Mouse (Mus musculus): ENCODE measurements around the gene Sult4a1. TPM values are rescaled to one million over a fixed set of nuclear protein-coding genes. Genes with fewer than 3 reads are reported as not detected.

The Sult4a1 gene
- not detected in 2 replicates for polyA plus RNA-seq (2015; fragmentation: Nextera tagmentation; extraction: Ambion mirVana)

DNA sequence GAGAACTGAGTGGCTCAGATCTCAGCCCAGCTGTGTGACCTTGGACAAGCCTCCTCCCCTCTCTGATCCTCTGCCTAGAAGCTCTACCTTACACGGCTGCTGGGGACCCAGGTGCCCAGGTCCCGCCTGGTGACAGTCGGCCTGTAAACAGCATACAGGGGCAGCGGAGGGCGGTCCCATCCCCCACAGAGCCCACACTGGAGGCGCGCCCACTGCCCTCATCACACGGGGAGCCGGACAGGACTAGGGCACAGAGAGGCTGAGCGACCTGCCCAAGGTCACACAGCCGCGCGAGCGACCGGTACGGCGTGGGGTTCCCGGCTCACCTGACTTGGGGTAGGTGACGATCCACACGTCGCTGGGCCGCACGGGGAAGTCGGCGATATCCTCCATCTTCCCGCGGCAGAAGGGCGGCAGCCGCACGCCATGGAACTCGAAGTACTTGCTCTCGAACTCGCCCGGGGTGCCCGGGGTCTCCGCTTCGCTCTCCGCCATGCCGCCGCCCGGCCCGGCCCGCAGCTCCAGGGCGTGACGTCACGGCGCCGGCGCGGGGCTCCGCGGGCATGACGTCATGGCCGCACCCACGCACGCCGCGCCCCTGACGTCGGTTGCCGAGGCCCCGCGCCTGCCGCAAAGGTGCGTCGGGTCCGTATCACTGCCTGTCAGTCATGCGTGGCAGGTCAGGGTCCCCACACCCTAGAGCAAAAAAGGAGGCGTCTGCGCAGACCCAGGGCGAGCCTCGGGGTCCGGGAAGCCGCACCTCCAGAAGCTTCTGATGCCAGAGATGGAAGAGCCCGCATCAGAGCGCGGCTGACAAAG is at the start of gene Sult4a1:
TSS of gene Sult4a1 (minus strand) at position 650 of the 819 bp plus-strand sequence.

DNA sequence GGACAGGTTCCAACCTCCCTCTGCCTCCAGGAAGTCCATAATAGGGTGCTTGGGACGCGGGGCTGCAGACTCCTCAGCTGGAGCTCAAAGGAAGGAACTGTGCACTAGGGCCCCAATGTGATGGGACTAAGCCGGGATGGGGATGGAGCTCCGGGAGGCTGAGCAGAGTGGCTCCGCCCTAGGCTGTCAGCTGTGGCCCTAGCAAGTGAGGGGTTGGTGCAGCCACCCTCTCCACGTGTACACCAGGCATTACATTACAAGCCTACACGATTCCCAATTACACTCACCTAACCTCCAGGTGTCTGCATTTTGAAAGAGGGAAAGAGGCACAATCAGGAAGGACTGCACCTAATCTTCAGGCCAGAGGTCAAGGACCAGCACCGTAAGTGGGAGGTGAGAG is 17.5 kb upstream of the Sult4a1 start, which contains the start of gene Pnpla5:
TSS of gene Pnpla5 (minus strand) at position 101 of the 400 bp plus-strand sequence.

DNA sequence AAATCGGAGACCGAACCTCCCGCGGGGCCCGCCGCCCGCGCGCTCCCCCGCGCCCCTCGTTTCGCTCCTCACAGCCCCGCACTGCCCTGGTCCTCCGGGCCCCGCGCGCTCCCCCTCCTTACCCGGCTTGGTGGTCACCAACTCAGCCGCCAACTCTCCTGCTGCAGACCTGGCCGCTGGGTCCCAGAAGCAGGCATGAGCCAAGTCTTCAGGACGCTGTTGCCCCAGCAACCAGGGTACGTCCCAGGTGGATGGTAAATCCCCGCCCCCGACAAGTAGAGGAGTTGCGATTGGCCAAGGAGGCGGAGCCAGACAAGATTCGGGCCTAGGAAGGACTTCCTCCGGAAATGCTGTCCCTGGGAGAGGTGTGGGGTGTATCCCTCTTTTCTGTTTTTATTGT is 40.4 kb downstream of the Sult4a1 start, which contains the start of gene Efcab6:
TSS of gene Efcab6 (minus strand) at position 240 of the 400 bp plus-strand sequence.

Other genes with a start within 250 kb of the Sult4a1 start
- gene Efcab6, start 40.4 kb downstream of the Sult4a1 start, polyA plus RNA-seq (2015; fragmentation: Nextera tagmentation; extraction: Ambion mirVana) = 7.6 and 8.8 TPM in 2 replicates
- gene Pnpla5, start 17.4 kb upstream of the Sult4a1 start, polyA plus RNA-seq (2015; fragmentation: Nextera tagmentation; extraction: Ambion mirVana) = not detected in 2 replicates
- 1.8 and 5.7 TPM in 2 replicates for gene Pnpla3, start 62.1 kb upstream of the Sult4a1 start, polyA plus RNA-seq (2015; fragmentation: Nextera tagmentation; extraction: Ambion mirVana)
- gene Samm50, start 86.5 kb upstream of the Sult4a1 start, polyA plus RNA-seq (2015; fragmentation: Nextera tagmentation; extraction: Ambion mirVana) = 153 and 160 TPM in 2 replicates
- 14.5 and 16.2 TPM in 2 replicates for gene Parvb, start 126.3 kb upstream of the Sult4a1 start, polyA plus RNA-seq (2015; fragmentation: Nextera tagmentation; extraction: Ambion mirVana)
- 0.92 and 0.96 TPM in 2 replicates for gene Parvg, start 218.3 kb upstream of the Sult4a1 start, polyA plus RNA-seq (2015; fragmentation: Nextera tagmentation; extraction: Ambion mirVana)

All from skeletal muscle tissue, postnatal 0 days (tissue).